Mouse (Mus musculus) heart, postnatal 0 days (tissue): ENCODE measurements around the gene Kctd21.

Source experiments
- CTCF ChIP-seq: IDR thresholded peaks from 2 replicates; pipeline ENCODE4 v1.5.1; 2016; ENCODE audit warnings: antibody characterized with exemption, control low read depth, low read depth
- EP300 ChIP-seq: IDR thresholded peaks from 2 replicates; pipeline ENCODE4 v1.6.1; 2016; ENCODE audit warnings: antibody characterized with exemption, low read depth

GRCm38 (mm10) chr7:97355068-97355841 lies 23.1 kb downstream of the Kctd21 start:
- no peak for TF ChIP-seq CTCF
- TF ChIP-seq EP300 = no peak
